Mouse (Mus musculus) kidney, postnatal 0 days (tissue): ENCODE data around the gene Celsr1. TPM values are rescaled to one million over a fixed set of nuclear protein-coding genes. Genes with fewer than 3 reads are reported as not detected.

Source experiments
- ATAC-seq: fragments of 200-750 bp; cut with Nextera tagmentation; replicated peaks from 2 replicates; pipeline ENCODE4 v1.8.0; 2017; ENCODE audit warnings: low read depth, moderate number of reproducible peaks, moderate TSS enrichment, moderate library complexity; ENCODE audit not compliant: low FRiP score
- DNase-seq: peaks from one replicate; pipeline ENCODE4 v3.0.0-alpha.2; 2016; ENCODE audit warnings: low spot score
- H3K27ac ChIP-seq: fragments of 300-500 bp; sonication (generic); 2 replicates; pipeline ENCODE4 v1.5.1; 2014; ENCODE audit warnings: mild to moderate bottlenecking
- H3K27me3 ChIP-seq: fragments of 300-500 bp; sonication (generic); 2 replicates; pipeline ENCODE4 v1.6.1; 2014; ENCODE audit warnings: low read length, mixed read lengths; ENCODE audit not compliant: insufficient read depth
- H3K36me3 ChIP-seq: fragments of 300-500 bp; sonication (generic); 2 replicates; pipeline ENCODE4 v1.6.1; 2014; ENCODE audit warnings: low read length, mixed read lengths; ENCODE audit not compliant: insufficient read depth
- H3K4me1 ChIP-seq: fragments of 300-500 bp; sonication (generic); replicated peaks from 2 replicates; pipeline ENCODE4 v1.6.1; 2014; ENCODE audit warnings: antibody characterized with exemption, low read length, mixed read lengths; ENCODE audit not compliant: insufficient read depth
- H3K4me2 ChIP-seq: fragments of 300-500 bp; sonication (generic); 2 replicates; pipeline ENCODE4 v1.6.1; 2014; ENCODE audit warnings: mild to moderate bottlenecking, low read length, moderate library complexity, mixed read lengths
- H3K4me3 ChIP-seq: fragments of 300-500 bp; sonication (generic); replicated peaks from 2 replicates; pipeline ENCODE4 v1.5.1; 2014; ENCODE audit warnings: low read depth, low read length
- H3K9ac ChIP-seq: fragments of 300-500 bp; sonication (generic); 2 replicates; pipeline ENCODE4 v1.6.1; 2014; ENCODE audit warnings: low read depth, low read length
- H3K9me3 ChIP-seq: fragments of 300-500 bp; sonication (generic); replicated peaks from 2 replicates; pipeline ENCODE4 v1.6.1; 2016; ENCODE audit warnings: low read length, inconsistent platforms, mixed read lengths
- CTCF ChIP-seq: IDR thresholded peaks from 2 replicates; pipeline ENCODE4 v1.5.1; 2016; ENCODE audit warnings: antibody characterized with exemption, low read depth, mild to moderate bottlenecking, moderate library complexity
- WGBS: fragments of 180-500 bp; shearing (Covaris S2); extraction: QIAGEN DNeasy Blood & Tissue Kit; methylation state at CpG from one replicate; pipeline ENCODE4 v1.1.7; 2014; 5-methylcytosine and 5-hydroxymethylcytosine counted together
- polyA plus RNA-seq: library from polyadenylated mRNA; unstranded; fragments of >200 nt; fragmentation: Nextera tagmentation; extraction: Ambion mirVana; gene quantifications from 2 replicates; pipeline ENCODE4 v1.2.1, GENCODE M21; 2015

Gene Celsr1
- polyA plus RNA-seq, 1 experiment from 2014 or later = 2.9 TPM

- peaks cover 31% of the 10 kb centered on the region for H3K4me1 ChIP-seq
- ATAC-seq (no peak), DNase-seq (no peak)
- H3K4me2 ChIP-seq = no peak overlapping the region
- no peaks in the 10 kb centered on the region for H3K27me3 ChIP-seq
- no peaks in the 10 kb centered on the region for H3K9me3 ChIP-seq
- H3K36me3 ChIP-seq = no peaks in the 10 kb centered on the region
- no peak for TF ChIP-seq CTCF
- no peak overlapping the region for H3K4me3 ChIP-seq
- WGBS = 64% methylated on average over 6 of the region's 6 CpGs
- H3K9ac ChIP-seq = no peak overlapping the region
- H3K27ac ChIP-seq = peak overlapping the region; percentile 50; the same call in 1 of the 2 replicates
Observed at GRCm38 (mm10) chr15:85994906-85995608, 38.5 kb downstream of the Celsr1 start.

DNA sequence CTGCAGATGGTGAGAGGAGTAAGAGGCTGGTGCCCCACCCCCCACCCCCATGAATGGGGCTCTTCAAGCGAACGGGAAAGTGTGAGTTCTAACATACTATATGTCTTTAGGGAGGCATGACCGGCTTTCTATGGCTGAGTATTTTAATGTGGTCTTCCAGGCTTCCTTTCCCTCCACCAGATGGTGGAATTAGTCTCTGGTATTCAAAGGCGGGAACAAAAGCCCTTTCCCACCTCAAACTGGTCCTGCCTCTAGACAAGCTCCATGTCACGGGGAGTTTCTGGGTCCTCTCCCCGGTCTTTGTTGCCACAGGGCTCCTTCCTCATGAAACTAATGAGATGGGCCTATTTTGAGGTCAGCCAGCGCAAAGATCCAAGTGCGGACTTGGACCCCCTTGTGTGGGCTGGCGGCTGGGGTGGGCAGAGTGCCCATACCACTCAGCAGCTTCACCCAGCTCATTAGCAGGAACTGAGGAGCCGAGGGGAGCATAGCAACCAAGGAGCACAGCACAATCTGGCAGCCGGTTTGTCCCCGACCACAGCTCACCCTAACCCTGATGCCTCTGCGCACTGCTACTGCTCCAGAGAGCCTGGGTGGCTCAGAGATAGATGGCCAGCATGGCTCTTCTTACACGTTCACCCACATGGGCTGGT is 39.5 kb downstream of the Celsr1 start:
- DNase-seq (peak; percentile 44), ATAC-seq (no peak)
- 33% methylated on average over 14 of the region's 14 CpGs for WGBS
- H3K27me3 ChIP-seq = no peaks in the 10 kb centered on the region
- H3K27ac ChIP-seq = peak overlapping the region; percentile 50
- H3K36me3 ChIP-seq = no peaks in the 10 kb centered on the region
- H3K9me3 ChIP-seq = no peaks in the 10 kb centered on the region
- H3K4me3 ChIP-seq = no peak overlapping the region
- H3K9ac ChIP-seq = no peak overlapping the region
- peak; percentile 38; the same call in 1 of the 2 replicates for TF ChIP-seq CTCF
- no peak overlapping the region for H3K4me2 ChIP-seq
- H3K4me1 ChIP-seq = peaks cover 26% of the 10 kb centered on the region

DNA sequence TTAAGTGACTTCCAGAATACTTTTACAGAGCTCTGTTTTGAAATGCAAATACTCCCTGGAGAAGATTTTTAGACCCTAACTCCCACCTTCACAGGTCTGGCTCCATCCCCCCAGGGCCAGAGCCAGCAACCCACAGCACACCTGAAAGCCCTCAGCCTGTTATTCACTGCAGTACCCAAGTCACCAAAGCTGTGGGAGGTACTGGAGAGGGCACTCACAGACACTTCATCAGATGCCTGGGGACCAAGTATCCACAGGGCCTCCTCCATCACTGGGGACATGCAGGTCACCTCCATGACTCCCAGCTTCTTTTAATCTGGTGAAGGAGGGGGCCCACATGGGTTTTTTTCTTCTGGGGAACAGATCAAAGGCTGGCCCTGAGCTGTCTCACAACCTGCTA is 40.2 kb downstream of the Celsr1 start:
- H3K4me2 ChIP-seq = no peak overlapping the region
- H3K4me1 ChIP-seq = peaks cover 26% of the 10 kb centered on the region
- H3K27me3 ChIP-seq = no peaks in the 10 kb centered on the region
- H3K36me3 ChIP-seq = no peaks in the 10 kb centered on the region
- no peak overlapping the region for H3K4me3 ChIP-seq
- ATAC-seq = no peak
- H3K27ac ChIP-seq = peak overlapping the region; percentile 43
- no peak for TF ChIP-seq CTCF
- H3K9me3 ChIP-seq = no peaks in the 10 kb centered on the region
- DNase-seq = no peak
- no peak overlapping the region for H3K9ac ChIP-seq

DNA sequence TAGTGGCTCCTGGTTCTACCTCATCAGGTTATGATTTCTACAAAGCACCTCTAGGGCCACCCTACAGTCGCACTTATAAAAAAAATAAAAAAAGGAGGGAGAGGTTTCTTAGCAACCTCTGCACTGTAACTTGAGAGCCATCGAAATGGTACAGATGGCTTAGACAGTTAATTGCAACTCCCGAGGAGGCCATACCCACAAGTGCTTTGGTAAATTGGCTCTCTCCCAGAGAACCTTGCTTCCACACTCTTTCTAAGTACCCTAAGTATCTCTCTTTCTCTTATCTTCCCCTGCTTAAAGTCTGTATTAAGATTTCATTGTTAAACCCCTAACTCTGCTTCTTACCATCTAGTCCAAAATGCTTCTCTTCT is 41.5 kb downstream of the Celsr1 start:
- ATAC-seq = no peak
- peak overlapping the region; percentile 26; the same call in 1 of the 2 replicates for H3K27ac ChIP-seq
- H3K4me3 ChIP-seq = no peak overlapping the region
- WGBS = 8% methylated on average over 3 of the region's 3 CpGs
- H3K27me3 ChIP-seq = no peaks in the 10 kb centered on the region
- no peak overlapping the region for H3K4me2 ChIP-seq
- peak; percentile 45 for DNase-seq
- H3K9ac ChIP-seq = no peak overlapping the region
- H3K4me1 ChIP-seq = peaks cover 22% of the 10 kb centered on the region
- TF ChIP-seq CTCF = no peak
- H3K36me3 ChIP-seq = no peaks in the 10 kb centered on the region
- H3K9me3 ChIP-seq = no peaks in the 10 kb centered on the region

GRCm38 (mm10) chr15:85991453-85992124 is 42.0 kb downstream of the Celsr1 start:
- DNase-seq = peak; percentile 30
- 33% methylated on average over 5 of the region's 5 CpGs for WGBS
- Histone ChIP-seq H3K36me3 (no peaks in the 10 kb centered on the region), H3K9ac (no peak overlapping the region), H3K4me3 (no peak overlapping the region), H3K4me1 (peaks cover 20% of the 10 kb centered on the region), H3K9me3 (no peaks in the 10 kb centered on the region), H3K4me2 (no peak overlapping the region), H3K27ac (peak overlapping the region; percentile 73), H3K27me3 (no peaks in the 10 kb centered on the region)
- ATAC-seq = peak; percentile 29; the same call in 1 of the 2 replicates
- no peak for TF ChIP-seq CTCF

- DNase-seq (no peak), ATAC-seq (no peak)
- Histone ChIP-seq H3K4me2 (no peak overlapping the region), H3K9ac (no peak overlapping the region), H3K4me3 (no peak overlapping the region), H3K4me1 (peaks cover 20% of the 10 kb centered on the region), H3K27me3 (no peaks in the 10 kb centered on the region), H3K27ac (peak overlapping the region; percentile 73), H3K9me3 (no peaks in the 10 kb centered on the region), H3K36me3 (no peaks in the 10 kb centered on the region)
- no peak for TF ChIP-seq CTCF
- 88% methylated on average over 17 of the region's 17 CpGs for WGBS
Observed at GRCm38 (mm10) chr15:85990696-85991443, 42.7 kb downstream of the Celsr1 start.
